Mouse (Mus musculus): ENCODE results near the gene Kcnq1. TPM values are rescaled to one million over a fixed set of nuclear protein-coding genes. Genes with fewer than 3 reads are reported as not detected.

Gene Kcnq1
- total and polyA plus RNA-seq, 3 experiments: not detected

- Histone ChIP-seq H3K27me3 (replicated peaks) (peaks cover 81% of the 10 kb centered on the region), H3K9me3 (replicated peaks; ENCODE audit: low read length) (no peaks in the 10 kb centered on the region)
Measured at GRCm38 (mm10) chr7:143197951-143198440, 91.8 kb downstream of the Kcnq1 start.

DNA sequence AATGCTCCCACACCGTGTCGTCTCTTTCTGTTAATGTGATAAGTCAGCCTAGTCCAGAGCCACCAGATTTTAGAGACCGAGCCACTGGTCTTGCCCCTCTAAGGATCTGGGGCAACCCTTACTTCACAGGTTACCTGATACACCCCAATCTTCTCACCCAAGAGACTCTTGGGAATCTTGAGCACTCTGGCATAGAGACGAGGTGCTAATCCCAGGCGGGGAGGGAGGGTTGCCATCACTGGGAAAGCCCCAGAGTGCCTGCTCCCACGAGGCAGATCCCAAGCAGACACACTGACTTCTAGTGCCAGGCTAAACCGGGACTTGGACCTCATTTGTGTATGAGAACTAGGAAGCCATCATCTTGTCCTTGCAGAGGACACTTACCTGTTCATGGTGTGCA lies 92.3 kb downstream of the Kcnq1 start:
- Histone ChIP-seq H3K4me1 (ENCODE audit: control insufficient read depth in 1 of 2, insufficient read depth in 2 of 2) (0 out of 4 replicates have a peak, but pooled peaks cover 0 to 3% of the 10 kb centered on the region in 2 experiments), H3K4me2 (ENCODE audit: insufficient read depth, low read depth, poor library complexity, severe bottlenecking) (no peak overlapping the region), H3K9ac (ENCODE audit: insufficient read depth, low read depth) (no peak overlapping the region), H3K27ac (ENCODE audit: insufficient read depth, low read depth) (no peak overlapping the region), H3K36me3 (replicated peaks in 1 of 2; ENCODE audit: control insufficient read depth in 1 of 2, insufficient read depth in 1 of 2, low read length in 1 of 2) (no peaks in the 10 kb centered on the region), H3K27me3 (replicated peaks) (peaks cover 80% of the 10 kb centered on the region), H3K4me3 (replicated peaks in 1 of 3; ENCODE audit: low read depth in 2 of 3, low read length in 2 of 3, poor library complexity in 1 of 3) (no peak overlapping the region), H3K79me2 (replicated peaks; ENCODE audit: control insufficient read depth, extremely low read depth, insufficient read depth, poor library complexity, severe bottlenecking) (no peaks in the 10 kb centered on the region), H3K9me3 (replicated peaks; ENCODE audit: low read length) (no peaks in the 10 kb centered on the region)
- no peak for DNase-seq (ENCODE audit: extremely low read depth)
- in situ Hi-C loops (cut with MboI; ENCODE audit: low pct_ligation_motif_present, low pct_unique_long_range_greater_than_20kb, low sequenced_read_pairs) (no loop called here), dilution Hi-C loops (cut with MboI; ENCODE audit: extremely low pct_ligation_motif_present, extremely low pct_unique_long_range_greater_than_20kb, low sequenced_read_pairs) (no loop called here)
- TF ChIP-seq MYC (IDR thresholded peaks at IDR 0.05; ENCODE audit: low read depth, low read length) (no peak), ETS1 (conservative IDR thresholded peaks at IDR 0.05; ENCODE audit: low read depth, low read length) (no peak), UBTF (IDR thresholded peaks at IDR 0.05; ENCODE audit: low read depth, low read length) (no peak), BHLHE40 (IDR thresholded peaks at IDR 0.05; ENCODE audit: low read depth, low read length) (no peak), RCOR1 (conservative IDR thresholded peaks at IDR 0.05; ENCODE audit: low read depth, low read length) (no peak), MEF2A (IDR thresholded peaks at IDR 0.05; ENCODE audit: borderline replicate concordance, low read depth, low read length) (no peak), NELFE (IDR thresholded peaks at IDR 0.05; ENCODE audit: low read depth, low read length) (no peak), PAX5 (IDR thresholded peaks at IDR 0.05; ENCODE audit: low read length) (no peak), TCF12 (IDR thresholded peaks at IDR 0.05; ENCODE audit: low read depth, low read length) (no peak), ZC3H11A (IDR thresholded peaks at IDR 0.05; ENCODE audit: low read depth, low read length) (no peak), CHD2 (IDR thresholded peaks at IDR 0.05; ENCODE audit: low read length) (no peak), TBP (conservative IDR thresholded peaks at IDR 0.05; ENCODE audit: low read depth, low read length) (no peak), RAD21 (IDR thresholded peaks at IDR 0.05; ENCODE audit: low read depth, low read length) (no peak), JUN (IDR thresholded peaks at IDR 0.05; ENCODE audit: insufficient read depth, low read depth, low read length) (no peak), GABPA (IDR thresholded peaks at IDR 0.05; ENCODE audit: insufficient replicate concordance, low read depth, low read length) (no peak)

More at GRCm38 (mm10) chr7:143197951-143198440, 91.8 kb downstream of the Kcnq1 start:
- Histone ChIP-seq H3K79me2 (replicated peaks; ENCODE audit: control insufficient read depth, extremely low read depth, insufficient read depth, poor library complexity, severe bottlenecking) (no peaks in the 10 kb centered on the region), H3K4me3 (replicated peaks in 1 of 3; ENCODE audit: low read depth in 2 of 3, low read length in 2 of 3, poor library complexity in 1 of 3) (no peak overlapping the region), H3K27ac (ENCODE audit: insufficient read depth, low read depth) (no peak overlapping the region), H3K4me2 (ENCODE audit: insufficient read depth, low read depth, poor library complexity, severe bottlenecking) (no peak overlapping the region), H3K9ac (ENCODE audit: insufficient read depth, low read depth) (no peak overlapping the region), H3K4me1 (ENCODE audit: control insufficient read depth in 1 of 2, insufficient read depth in 2 of 2) (0 out of 4 replicates have a peak, but pooled peaks cover 0 to 3% of the 10 kb centered on the region in 2 experiments), H3K36me3 (replicated peaks in 1 of 2; ENCODE audit: control insufficient read depth in 1 of 2, insufficient read depth in 1 of 2, low read length in 1 of 2) (no peaks in the 10 kb centered on the region)
- dilution Hi-C loops (cut with MboI; ENCODE audit: extremely low pct_ligation_motif_present, extremely low pct_unique_long_range_greater_than_20kb, low sequenced_read_pairs): no loop called here
- TF ChIP-seq JUND (conservative IDR thresholded peaks at IDR 0.05; ENCODE audit: low read depth, low read length) (no peak), TBP (conservative IDR thresholded peaks at IDR 0.05; ENCODE audit: low read depth, low read length) (no peak), CTCF (conservative IDR thresholded peaks at IDR 0.05 in 1 of 2, IDR thresholded peaks at IDR 0.05 in 1 of 2; ENCODE audit: low read depth in 2 of 2, low read length in 2 of 2) (no peak), NELFE (IDR thresholded peaks at IDR 0.05; ENCODE audit: low read depth, low read length) (no peak), JUN (IDR thresholded peaks at IDR 0.05; ENCODE audit: insufficient read depth, low read depth, low read length) (no peak), UBTF (IDR thresholded peaks at IDR 0.05; ENCODE audit: low read depth, low read length) (no peak), MXI1 (IDR thresholded peaks at IDR 0.05; ENCODE audit: low read depth, low read length) (no peak), ZC3H11A (IDR thresholded peaks at IDR 0.05; ENCODE audit: low read depth, low read length) (no peak)
- in situ Hi-C loops (cut with MboI; ENCODE audit: low pct_ligation_motif_present, low pct_unique_long_range_greater_than_20kb, low sequenced_read_pairs): no loop called here
- DNase-seq (ENCODE audit: extremely low read depth): no peak
